Mouse (Mus musculus) liver, adult 2 months (tissue): ENCODE measurements at regions not wholly inside any gene's neighbourhood (a gene's known extent, or its start where the extent isn't known, plus 50 kb on each side); places are given as distances from the start of the nearest gene placed in this dataset.

ENCODE experiments used
- DNase-seq: peaks from one replicate; pipeline ENCODE4 v3.0.0-alpha.2; 2011; ENCODE audit warnings: low read depth, low spot score; ENCODE audit errors: extremely low read depth
- H3K27ac ChIP-seq: fragments of 200-500 bp; replicated peaks from 2 replicates; pipeline ENCODE4 v1.5.1; 2012; ENCODE audit warnings: low read depth, mild to moderate bottlenecking, control low read depth, inconsistent platforms, low read length; ENCODE audit not compliant: insufficient read depth
- H3K27me3 ChIP-seq: fragments of 200-500 bp; 2 replicates; pipeline ENCODE4 v1.6.1; 2012; ENCODE audit warnings: mild to moderate bottlenecking, moderate library complexity, low read length, inconsistent platforms; ENCODE audit not compliant: control insufficient read depth, insufficient read depth
- H3K36me3 ChIP-seq: fragments of 200-500 bp; 2 replicates; pipeline ENCODE4 v1.6.1; 2012; ENCODE audit warnings: low read length, inconsistent platforms; ENCODE audit not compliant: control insufficient read depth, insufficient read depth
- H3K4me1 ChIP-seq: fragments of 200-500 bp; 2 replicates; pipeline ENCODE4 v1.6.1; 2011; ENCODE audit warnings: low read length; ENCODE audit not compliant: control insufficient read depth, insufficient read depth
- H3K4me3 ChIP-seq: fragments of 200-500 bp; 2 replicates; pipeline ENCODE4 v1.5.1; 2011; ENCODE audit warnings: low read depth, mild to moderate bottlenecking, control low read depth, low read length, moderate library complexity; ENCODE audit not compliant: insufficient read depth
- H3K79me2 ChIP-seq: fragments of 200-500 bp; 2 replicates; pipeline ENCODE4 v1.6.1; 2012; ENCODE audit warnings: inconsistent platforms, mild to moderate bottlenecking, low read length, moderate library complexity; ENCODE audit not compliant: control insufficient read depth, insufficient read depth
- H3K9ac ChIP-seq: fragments of 200-500 bp; 2 replicates; pipeline ENCODE4 v1.6.1; 2012; ENCODE audit warnings: low read depth, mild to moderate bottlenecking, control low read depth, inconsistent platforms, low read length
- CTCF ChIP-seq: fragments of 200-500 bp; IDR thresholded peaks from 2 replicates; pipeline ENCODE4 v1.5.1; 2011; ENCODE audit warnings: low read depth, low read length, control low read depth
- POLR2A ChIP-seq: fragments of 200-500 bp; IDR thresholded peaks from 2 replicates; pipeline ENCODE4 v1.6.1; 2011; ENCODE audit warnings: low read length, control low read depth; ENCODE audit not compliant: insufficient read depth; ENCODE audit errors: extremely low read depth
- WGBS: fragments of 180-500 bp; shearing (Covaris S2); methylation state at CpG from one replicate; pipeline ENCODE4 v1.1.7; 2018; 5-methylcytosine and 5-hydroxymethylcytosine counted together

GRCm38 (mm10) chr15:24297236-24297635, 1116.3 kb downstream of the Basp1 start:
- H3K36me3 ChIP-seq: no peaks in the 10 kb centered on the region
- no peak overlapping the region for H3K9ac ChIP-seq
- no peaks in the 10 kb centered on the region for H3K4me1 ChIP-seq
- H3K4me3 ChIP-seq: no peak overlapping the region
- no peaks in the 10 kb centered on the region for H3K27me3 ChIP-seq
- no peak for DNase-seq
- no peaks in the 10 kb centered on the region for H3K79me2 ChIP-seq
- no peak overlapping the region for H3K27ac ChIP-seq
- TF ChIP-seq POLR2A (no peak), CTCF (no peak)

- no peaks in the 10 kb centered on the region for H3K27me3 ChIP-seq
- WGBS: 88% methylated on average over 7 of the region's 7 CpGs
- no peaks in the 10 kb centered on the region for H3K36me3 ChIP-seq
- no peak for DNase-seq
- no peaks in the 10 kb centered on the region for H3K4me1 ChIP-seq
- H3K9ac ChIP-seq: no peak overlapping the region
- no peak overlapping the region for H3K4me3 ChIP-seq
- no peaks in the 10 kb centered on the region for H3K79me2 ChIP-seq
- no peak overlapping the region for H3K27ac ChIP-seq
- TF ChIP-seq CTCF: no peak
- no peak for TF ChIP-seq POLR2A
Measured at GRCm38 (mm10) chr15:24296798-24297197, 1116.8 kb downstream of the Basp1 start.

GRCm38 (mm10) chr15:24275100-24275499, 1138.5 kb downstream of the Basp1 start:
- no peak for DNase-seq
- Histone ChIP-seq H3K27ac (no peak overlapping the region), H3K27me3 (no peaks in the 10 kb centered on the region), H3K9ac (no peak overlapping the region), H3K4me1 (no peaks in the 10 kb centered on the region), H3K4me3 (no peak overlapping the region), H3K79me2 (no peaks in the 10 kb centered on the region), H3K36me3 (no peaks in the 10 kb centered on the region)
- WGBS: 62% methylated on average over 5 of the region's 5 CpGs
- TF ChIP-seq POLR2A (no peak), CTCF (no peak)

- no peak overlapping the region for H3K9ac ChIP-seq
- H3K79me2 ChIP-seq: no peaks in the 10 kb centered on the region
- no peak overlapping the region for H3K4me3 ChIP-seq
- no peaks in the 10 kb centered on the region for H3K36me3 ChIP-seq
- no peak overlapping the region for H3K27ac ChIP-seq
- H3K4me1 ChIP-seq: no peaks in the 10 kb centered on the region
- no peak for DNase-seq
- H3K27me3 ChIP-seq: no peaks in the 10 kb centered on the region
- TF ChIP-seq CTCF: no peak
- TF ChIP-seq POLR2A: no peak
Measured at GRCm38 (mm10) chr15:24267360-24267759, 1146.2 kb downstream of the Basp1 start.
